Mouse (Mus musculus) testis, adult 2 months (tissue): ENCODE results near the gene Chrdl2.

ENCODE experiments used
- CTCF ChIP-seq: fragments of 200-500 bp; IDR thresholded peaks from 2 replicates; pipeline ENCODE4 v1.5.1; 2012; ENCODE audit warnings: low read depth, mild to moderate bottlenecking, inconsistent platforms, low read length, moderate library complexity; ENCODE audit not compliant: control insufficient read depth, insufficient read depth, insufficient replicate concordance
- POLR2A ChIP-seq: fragments of 200-500 bp; IDR thresholded peaks from 2 replicates; pipeline ENCODE4 v1.6.1; 2012; ENCODE audit warnings: low read depth, mild to moderate bottlenecking, inconsistent platforms, low read length, moderate library complexity; ENCODE audit not compliant: control insufficient read depth

DNA sequence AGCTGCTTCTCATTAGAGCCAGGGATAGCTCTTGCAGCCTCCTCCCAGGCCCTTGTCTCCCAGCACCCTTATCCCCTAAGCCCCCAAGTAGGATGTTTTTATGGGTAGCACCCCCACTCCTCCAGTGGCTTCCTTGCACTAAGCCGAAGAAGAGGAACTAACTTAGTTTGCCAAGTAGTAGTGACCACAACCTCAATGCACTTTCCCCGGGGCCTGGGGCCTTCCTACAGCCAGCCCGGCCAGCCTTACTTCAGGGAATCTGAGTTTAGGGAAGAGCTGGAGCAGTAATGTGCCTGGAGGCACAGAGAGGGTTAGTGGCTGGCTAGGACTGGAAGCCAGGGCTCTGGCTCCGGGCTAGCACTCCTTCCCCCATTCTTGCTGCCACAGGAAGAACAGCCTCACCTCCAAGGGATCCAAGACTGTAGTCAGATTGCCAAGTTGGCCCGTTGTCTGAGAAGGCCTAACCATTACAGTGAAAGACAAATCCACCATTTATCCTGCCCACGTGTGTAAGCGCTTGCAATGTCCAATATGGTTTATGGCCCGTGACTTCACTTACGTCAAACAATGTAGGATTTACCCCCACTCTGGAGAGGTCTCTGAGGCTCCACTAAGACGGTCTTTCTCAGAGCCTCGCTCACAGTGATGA lies 29.0 kb downstream of the Chrdl2 start:
- TF ChIP-seq CTCF (no peak), POLR2A (no peak)
